Mouse (Mus musculus): ENCODE results near the gene Vti1b. TPM values are rescaled to one million over a fixed set of nuclear protein-coding genes. Genes with fewer than 3 reads are reported as not detected.

The Vti1b gene
- 53.0 TPM for polyA plus RNA-seq (2014; fragmentation: Illumina TruSeq; extraction: RNeasy Lipid Tissue Mini Kit (QIAGEN cat#74804); ENCODE audit: low read depth, low replicate concordance)

DNA sequence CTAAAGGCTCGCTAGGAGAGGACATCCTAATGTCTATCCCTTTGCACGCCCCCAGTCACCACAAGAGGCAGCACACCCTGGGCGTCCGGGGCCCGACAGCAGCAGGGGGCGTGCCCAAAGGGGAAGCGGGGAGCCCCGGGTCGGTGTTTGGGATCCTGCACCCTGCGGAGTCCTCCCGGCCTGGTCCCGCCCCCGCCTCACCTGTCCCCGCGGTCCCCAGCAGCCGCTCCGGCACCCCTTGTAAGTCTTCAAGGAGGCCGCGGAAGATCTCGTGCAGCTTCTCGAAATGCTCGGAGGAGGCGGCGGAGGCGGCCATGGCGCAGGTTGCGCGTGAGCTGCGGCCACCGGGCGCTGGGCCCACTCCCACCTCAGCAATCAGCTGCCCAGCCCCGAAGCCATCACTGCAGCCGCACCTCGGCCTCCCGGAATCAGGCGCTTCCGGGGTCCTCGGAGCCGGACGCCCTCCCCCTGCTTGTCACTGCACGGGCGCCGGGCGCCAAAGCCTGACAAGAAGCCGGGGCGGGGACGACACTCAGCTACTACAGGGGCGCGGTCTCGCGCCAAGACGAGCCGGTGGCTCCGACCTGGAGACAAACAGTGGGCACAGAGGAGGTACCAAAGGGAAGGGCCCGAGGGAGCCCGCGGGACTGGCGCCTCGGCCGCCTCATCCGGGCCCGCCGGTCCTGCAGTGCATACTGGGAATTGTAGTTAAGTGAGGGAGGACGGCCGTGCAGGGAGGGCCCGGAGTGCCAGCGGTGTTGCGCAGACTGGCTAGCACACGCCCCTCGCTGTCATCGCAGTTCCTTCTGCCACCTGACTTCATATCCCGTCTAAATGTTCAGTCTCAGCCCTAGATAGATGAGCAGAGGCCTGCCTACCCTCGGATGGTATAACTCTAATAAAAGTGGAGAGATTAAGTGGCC lies at the start of gene Vti1b:
TSS of gene Vti1b (minus strand) at position 649 of the 923 bp plus-strand sequence.

DNA sequence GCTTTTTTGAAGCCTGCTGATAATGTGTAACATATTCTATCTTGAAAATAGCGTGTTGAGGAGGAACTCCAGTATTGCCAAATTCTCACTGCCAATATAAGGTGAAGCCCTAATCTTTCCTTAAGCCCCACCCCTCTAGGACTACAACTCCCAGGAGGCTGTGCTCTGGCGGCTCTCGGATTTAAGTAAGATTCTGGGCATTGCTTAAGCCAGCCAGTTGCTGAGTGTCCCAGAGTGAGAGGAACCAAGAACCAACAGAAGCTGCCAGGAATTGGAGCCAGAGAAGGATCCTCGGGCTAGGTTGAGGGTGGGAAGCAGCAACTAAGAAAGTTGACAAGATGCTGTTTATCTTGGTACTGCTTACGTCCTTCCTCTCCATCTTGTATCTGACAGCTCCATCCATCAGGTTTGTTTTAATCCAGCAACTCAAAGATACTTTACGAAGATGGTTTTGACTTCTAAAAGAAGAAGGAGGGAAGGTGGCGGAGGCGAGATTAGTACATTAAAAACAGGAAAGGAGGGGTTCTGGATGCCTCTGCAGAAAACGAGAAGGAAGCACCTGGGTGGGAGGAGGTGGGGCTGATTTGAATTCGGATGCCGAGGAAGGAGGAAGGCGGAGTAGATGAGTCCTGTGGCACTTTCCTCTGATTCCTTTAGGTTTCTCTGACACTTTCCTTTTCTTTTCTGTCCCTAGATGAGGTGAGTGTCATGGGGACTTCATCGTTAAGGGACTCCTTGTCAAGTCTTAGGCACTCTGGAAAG lies 36.4 kb upstream of the Vti1b start, which contains the start of gene Rdh12:
TSS of gene Rdh12 (plus strand) at position 212 of the 762 bp plus-strand sequence.

DNA sequence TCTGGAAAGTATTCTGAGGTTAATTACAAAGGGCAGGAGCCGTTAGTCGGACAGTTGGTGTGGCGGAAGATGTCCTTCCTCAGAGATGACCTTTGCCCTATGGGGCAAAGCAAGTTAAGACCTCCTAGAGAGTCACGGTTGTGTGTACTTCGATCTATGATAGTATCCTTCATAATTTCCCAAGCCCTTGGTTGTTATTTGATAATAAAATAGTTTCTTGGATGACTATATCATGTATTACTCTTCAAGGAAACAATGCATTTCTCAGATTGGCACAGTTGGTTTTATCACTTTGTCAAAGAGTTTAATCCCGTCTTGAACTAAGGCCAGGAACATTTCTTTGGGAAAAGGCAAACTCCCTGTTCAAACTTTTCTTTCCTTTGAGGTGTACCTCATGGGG lies 19.7 kb upstream of the Vti1b start, which contains the start of gene Rdh11:
TSS of gene Rdh11 (minus strand) at position 101 of the 400 bp plus-strand sequence.

DNA sequence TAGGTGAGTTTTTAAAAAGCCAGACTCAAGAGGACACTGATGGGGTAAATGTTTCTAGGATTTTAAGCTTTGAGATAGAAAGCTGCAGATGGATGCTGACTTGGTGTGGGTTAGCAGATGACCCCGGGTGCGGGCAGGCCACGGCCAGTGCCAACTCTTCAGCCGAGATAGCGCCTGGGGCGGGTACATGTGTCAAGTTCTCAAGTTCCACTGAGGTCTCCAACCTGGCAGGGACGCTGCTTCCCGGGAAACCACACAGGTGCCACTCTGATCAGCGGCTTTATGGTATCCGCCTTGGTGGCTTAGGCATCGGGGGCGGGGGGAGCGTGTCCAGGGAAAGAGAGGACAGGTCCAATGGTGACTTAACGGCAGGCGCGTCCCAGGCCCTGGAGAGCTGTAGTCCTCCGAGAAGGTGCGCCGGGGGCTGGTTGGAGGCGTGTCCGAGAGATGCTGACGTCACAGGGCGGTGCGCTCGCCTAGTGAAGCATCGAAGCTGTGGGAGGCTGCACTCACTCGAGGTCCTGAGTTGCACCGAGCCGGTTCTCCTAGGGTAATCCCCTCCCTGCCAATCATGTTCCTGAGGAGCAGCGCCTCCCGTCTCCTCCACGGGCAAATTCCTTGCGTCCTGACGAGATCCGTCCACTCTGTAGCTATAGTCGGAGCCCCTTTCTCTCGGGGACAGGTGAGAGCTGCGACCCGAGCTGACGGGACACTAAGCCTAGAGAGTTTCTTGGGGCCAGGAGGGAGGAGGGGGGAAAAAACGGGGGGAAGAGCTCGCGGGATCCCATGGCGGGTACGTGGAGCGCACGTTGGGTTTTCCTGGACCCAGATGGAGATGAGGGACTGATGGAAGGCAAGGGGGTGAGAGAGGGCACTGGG lies 41.9 kb downstream of the Vti1b start, which contains the start of gene Arg2:
TSS of gene Arg2 (plus strand) at position 479 of the 879 bp plus-strand sequence.

Other genes with a start within 250 kb of the Vti1b start
- 0.60 TPM for gene Tmem229b, start 165.0 kb downstream of the Vti1b start, polyA plus RNA-seq (2014; fragmentation: Illumina TruSeq; extraction: RNeasy Lipid Tissue Mini Kit (QIAGEN cat#74804); ENCODE audit: low read depth, low replicate concordance)
- 3.4 TPM for gene Plekhh1, start 143.5 kb downstream of the Vti1b start, polyA plus RNA-seq (2014; fragmentation: Illumina TruSeq; extraction: RNeasy Lipid Tissue Mini Kit (QIAGEN cat#74804); ENCODE audit: low read depth, low replicate concordance)
- gene Pigh, start 83.0 kb downstream of the Vti1b start, polyA plus RNA-seq (2014; fragmentation: Illumina TruSeq; extraction: RNeasy Lipid Tissue Mini Kit (QIAGEN cat#74804); ENCODE audit: low read depth, low replicate concordance) = 9.5 TPM
- 4.3 TPM for gene Arg2, start 41.9 kb downstream of the Vti1b start, polyA plus RNA-seq (2014; fragmentation: Illumina TruSeq; extraction: RNeasy Lipid Tissue Mini Kit (QIAGEN cat#74804); ENCODE audit: low read depth, low replicate concordance)
- 197 TPM for gene Rdh11, start 19.6 kb upstream of the Vti1b start, polyA plus RNA-seq (2014; fragmentation: Illumina TruSeq; extraction: RNeasy Lipid Tissue Mini Kit (QIAGEN cat#74804); ENCODE audit: low read depth, low replicate concordance)
- 0.14 TPM for gene Rdh12, start 36.2 kb upstream of the Vti1b start, polyA plus RNA-seq (2014; fragmentation: Illumina TruSeq; extraction: RNeasy Lipid Tissue Mini Kit (QIAGEN cat#74804); ENCODE audit: low read depth, low replicate concordance)
- 6.2 TPM for gene Zfyve26, start 123.6 kb upstream of the Vti1b start, polyA plus RNA-seq (2014; fragmentation: Illumina TruSeq; extraction: RNeasy Lipid Tissue Mini Kit (QIAGEN cat#74804); ENCODE audit: low read depth, low replicate concordance)
- gene Rad51b, start 124.6 kb upstream of the Vti1b start, polyA plus RNA-seq (2014; fragmentation: Illumina TruSeq; extraction: RNeasy Lipid Tissue Mini Kit (QIAGEN cat#74804); ENCODE audit: low read depth, low replicate concordance) = 2.6 TPM

Measured in testis, adult 10 weeks (tissue).